Mouse (Mus musculus) C2C12 (cell line): ENCODE data around the gene Bicral. TPM values are rescaled to one million over a fixed set of nuclear protein-coding genes. Genes with fewer than 3 reads are reported as not detected.
A peak's percentile ranks its signal among the peaks of the same experiment; 100 is the strongest.

Experiments
- H3K27me3 ChIP-seq: one replicate; pipeline ENCODE4 v1.6.1; 2011; ENCODE audit not compliant: control insufficient read depth, insufficient read depth, insufficient read length
- H3K36me3 ChIP-seq: one replicate; pipeline ENCODE4 v1.6.1; 2011; ENCODE audit not compliant: control insufficient read depth, insufficient read depth
- H3K4me3 ChIP-seq: one replicate; pipeline ENCODE4 v1.5.1; 2011; ENCODE audit warnings: mild to moderate bottlenecking, control low read depth; ENCODE audit not compliant: poor library complexity, insufficient read depth, severe bottlenecking
- H3K79me2 ChIP-seq: one replicate; pipeline ENCODE4 v1.6.1; 2011; ENCODE audit not compliant: control insufficient read depth, insufficient read depth
- H3K79me3 ChIP-seq: one replicate; pipeline ENCODE4 v1.6.1; 2011; ENCODE audit warnings: low read depth, control low read depth
- H3ac ChIP-seq: one replicate; pipeline ENCODE3; 2011; ENCODE audit warnings: low read depth; ENCODE audit not compliant: control insufficient read depth, insufficient read length
- CEBPB ChIP-seq: IDR thresholded peaks from one replicate; pipeline ENCODE4 v1.6.1; 2011; ENCODE audit warnings: low read depth, mild to moderate bottlenecking, control low read depth, moderate library complexity
- CTCF ChIP-seq: IDR thresholded peaks from one replicate; pipeline ENCODE4 v1.5.1; 2011; ENCODE audit not compliant: control insufficient read depth, insufficient read depth, insufficient read length
- FOSL1 ChIP-seq: IDR thresholded peaks from one replicate; pipeline ENCODE4 v1.8.0; 2011; ENCODE audit warnings: mild to moderate bottlenecking, low read length; ENCODE audit not compliant: poor library complexity, insufficient read depth, severe bottlenecking
- MAX ChIP-seq: IDR thresholded peaks from one replicate; pipeline ENCODE4 v1.6.1; 2011; ENCODE audit warnings: mild to moderate bottlenecking, control low read depth
- MYOD1 ChIP-seq: IDR thresholded peaks from one replicate; pipeline ENCODE4 v1.6.1; 2011; ENCODE audit warnings: low read depth; ENCODE audit not compliant: control insufficient read depth, insufficient read length
- MYOG ChIP-seq: IDR thresholded peaks from one replicate; pipeline ENCODE4 v1.6.1; 2011; ENCODE audit not compliant: control insufficient read depth, insufficient read length; ENCODE audit errors: extremely low read depth
- USF1 ChIP-seq: IDR thresholded peaks from one replicate; pipeline ENCODE4 v1.6.1; 2011; ENCODE audit warnings: low read depth, mild to moderate bottlenecking, control low read depth, moderate library complexity
- polyA plus RNA-seq: library from polyadenylated mRNA; unstranded; fragments of >200 nt; fragmentation: generic; extraction: Trizol; gene quantifications from one replicate; pipeline ENCODE4 v1.2.1, GENCODE M21; 2012; ENCODE audit warnings: missing spikeins

Gene Bicral
- polyA plus RNA-seq, 1 experiment, result 3.9 TPM

DNA sequence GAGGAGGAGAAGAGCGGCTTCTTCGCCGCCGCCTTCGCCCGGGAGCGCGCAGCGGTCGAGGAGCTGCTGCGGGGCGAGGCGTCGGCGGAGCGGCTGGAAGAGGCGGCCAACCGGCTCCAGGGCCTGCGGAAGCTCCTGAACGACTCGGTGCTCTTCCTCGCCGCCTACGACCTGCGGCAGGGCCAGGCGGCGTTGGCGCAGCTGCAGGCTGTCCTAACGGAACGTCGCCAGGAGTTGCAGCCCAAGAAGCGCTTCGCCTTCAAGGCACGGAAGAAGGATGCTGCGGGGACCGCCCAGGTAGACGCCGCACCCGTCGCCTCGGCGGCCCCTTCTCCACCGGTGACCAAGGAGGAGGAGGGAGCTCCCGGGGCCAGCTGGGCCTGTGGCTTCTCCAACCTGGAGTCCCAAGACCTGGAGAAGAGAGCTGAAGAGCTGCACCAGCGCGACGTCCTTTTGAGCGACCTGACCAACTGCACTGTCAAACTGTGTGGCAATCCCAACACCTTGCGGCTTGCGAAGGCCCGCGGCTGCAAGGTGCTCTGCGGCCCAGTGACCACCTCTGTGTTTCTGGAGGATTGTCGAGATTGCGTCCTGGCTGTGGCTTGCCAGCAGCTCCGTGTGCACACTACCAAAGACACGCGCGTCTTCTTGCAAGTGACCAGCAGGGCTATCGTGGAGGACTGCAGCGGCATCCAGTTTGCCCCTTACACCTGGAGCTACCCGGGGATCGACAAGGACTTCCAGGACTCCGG, 32.7 kb upstream of the Bicral start:
- Histone ChIP-seq H3K79me2 (peaks cover 33% of the 10 kb centered on the region), H3K4me3 (peak overlapping the region; percentile 82), H3ac (peak overlapping the region; percentile 79), H3K79me3 (peaks cover 24% of the 10 kb centered on the region), H3K27me3 (no peaks in the 10 kb centered on the region), H3K36me3 (peaks cover 4% of the 10 kb centered on the region)
- TF ChIP-seq CEBPB, result no peak
- TF ChIP-seq MYOD1, result no peak
- no peak for TF ChIP-seq USF1
- no peak for TF ChIP-seq MAX
- no peak for TF ChIP-seq MYOG
- TF ChIP-seq FOSL1, result no peak
- no peak for TF ChIP-seq CTCF

DNA sequence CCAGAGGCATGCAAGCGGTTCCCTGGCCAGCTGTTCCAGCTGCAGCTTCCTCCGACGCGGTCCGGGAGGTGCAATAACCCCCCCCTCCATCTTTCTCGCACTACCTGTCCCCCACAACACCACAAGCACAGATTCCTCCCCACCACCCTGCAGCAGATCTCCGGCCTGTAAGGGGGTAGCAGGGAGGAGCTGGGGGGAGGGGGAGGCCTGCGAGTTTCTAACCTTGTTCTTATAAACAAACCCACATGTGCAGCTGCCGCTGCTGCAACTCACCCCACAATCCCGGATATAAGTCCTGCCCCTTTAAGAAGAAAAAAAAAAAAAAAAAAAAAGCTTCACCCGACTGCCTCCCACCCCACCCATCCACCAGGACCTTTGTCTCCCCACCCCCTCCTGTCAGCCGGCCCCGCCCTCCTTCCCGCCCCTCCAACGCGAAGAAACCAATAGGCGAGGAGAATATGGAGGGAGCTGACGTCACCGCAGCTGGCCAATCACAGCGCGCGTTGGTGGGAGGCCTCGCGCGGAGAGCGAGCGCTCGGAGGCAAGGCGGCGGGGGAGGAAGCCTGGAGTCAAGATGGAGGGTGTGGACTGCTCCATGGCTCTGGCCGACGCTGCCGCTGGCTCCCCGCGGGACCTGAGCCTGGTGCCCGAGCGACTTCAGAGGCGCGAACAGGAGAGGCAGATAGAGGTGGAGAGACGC, 32.0 kb upstream of the Bicral start, which contains the start of gene Tbcc:
Gene Tbcc, plus strand, starts transcription at position 569 of the 700 bp plus-strand sequence.
- TF ChIP-seq MYOG, result no peak
- peak; percentile 52 for TF ChIP-seq MAX
- Histone ChIP-seq H3K79me3 (peaks cover 24% of the 10 kb centered on the region), H3ac (peak within 1 kb of the TSS; percentile 86), H3K36me3 (peaks cover 4% of the 10 kb centered on the region), H3K27me3 (no peaks in the 10 kb centered on the region), H3K4me3 (peak within 1 kb of the TSS; percentile 82), H3K79me2 (peaks cover 33% of the 10 kb centered on the region)

DNA sequence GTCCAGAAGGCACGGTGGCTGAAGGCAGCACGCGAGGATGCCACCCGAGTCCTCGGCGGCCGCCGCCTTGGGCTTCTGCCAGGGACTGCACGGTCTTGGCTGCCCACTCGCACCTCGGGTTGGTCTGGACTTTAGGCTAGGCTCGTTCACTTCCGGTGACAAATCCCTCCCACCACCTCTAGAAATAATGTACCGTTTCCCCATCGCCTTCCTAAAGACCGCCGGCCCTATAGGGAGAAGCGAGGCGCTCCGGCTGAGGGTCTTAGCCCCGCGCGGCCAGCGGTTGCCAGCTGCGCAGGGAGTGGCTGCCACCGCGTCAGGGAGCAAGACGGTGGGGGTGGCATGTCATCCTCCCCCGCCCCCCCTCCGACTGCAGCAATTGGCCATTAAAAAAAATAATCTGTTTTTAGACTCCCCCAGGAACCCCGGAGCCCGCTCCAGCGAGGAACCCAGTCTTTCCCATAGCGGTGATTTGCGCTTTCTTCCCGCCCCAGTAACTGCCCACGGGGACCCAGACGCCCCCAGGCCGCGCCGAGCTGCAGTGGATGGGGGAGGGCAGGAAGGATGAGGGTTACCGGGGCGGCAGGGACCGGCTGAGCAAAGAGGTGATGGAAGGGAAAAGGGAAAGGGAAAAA, 31.3 kb upstream of the Bicral start:
- Histone ChIP-seq H3K79me2 (peaks cover 33% of the 10 kb centered on the region), H3ac (peak overlapping the region; percentile 86), H3K79me3 (peaks cover 24% of the 10 kb centered on the region), H3K4me3 (peak overlapping the region; percentile 68), H3K36me3 (peaks cover 4% of the 10 kb centered on the region), H3K27me3 (no peaks in the 10 kb centered on the region)
- no peak for TF ChIP-seq MAX
- no peak for TF ChIP-seq MYOG
- TF ChIP-seq FOSL1, result no peak
- TF ChIP-seq CTCF, result no peak
- TF ChIP-seq USF1, result no peak
- no peak for TF ChIP-seq CEBPB
- TF ChIP-seq MYOD1, result no peak

DNA sequence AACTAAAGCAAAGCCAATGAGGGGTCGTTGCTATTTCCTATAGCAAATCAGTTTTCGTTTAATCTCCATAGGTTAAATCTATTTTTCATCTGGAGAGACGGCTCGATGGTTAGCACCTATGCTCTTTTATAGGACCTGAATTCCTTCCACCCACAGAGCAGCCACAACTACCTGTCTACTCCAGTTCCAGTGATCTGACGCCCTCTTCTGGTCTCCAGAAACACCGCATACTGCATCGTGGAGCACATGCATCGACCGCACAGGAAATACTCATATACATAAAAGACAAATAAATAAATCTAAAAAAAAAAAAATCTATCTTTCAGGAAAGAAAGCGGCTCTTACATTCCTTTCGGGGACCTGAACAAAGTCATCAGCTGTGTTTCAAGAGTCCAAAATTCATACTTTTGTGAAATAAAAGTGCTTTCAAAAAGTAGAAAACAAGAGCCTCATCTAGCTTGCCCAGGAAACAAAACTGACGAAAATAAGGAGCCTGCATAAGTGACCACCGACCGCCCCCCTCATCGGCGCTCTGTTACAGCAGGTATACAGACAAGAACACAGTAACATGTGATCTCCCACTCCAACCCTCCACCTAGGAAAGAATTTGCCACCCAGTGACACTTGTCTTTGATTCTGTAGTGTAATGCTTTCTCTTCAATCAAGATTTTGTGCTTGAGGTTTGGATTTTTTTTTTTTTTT, 30.4 kb upstream of the Bicral start:
- peaks cover 24% of the 10 kb centered on the region for H3K79me3 ChIP-seq
- H3K79me2 ChIP-seq, result peaks cover 32% of the 10 kb centered on the region
- H3K36me3 ChIP-seq, result peaks cover 4% of the 10 kb centered on the region
- H3K4me3 ChIP-seq, result peak overlapping the region; percentile 68
- H3K27me3 ChIP-seq, result no peaks in the 10 kb centered on the region
- TF ChIP-seq MAX, result peak; percentile 63
- no peak for TF ChIP-seq CEBPB
- TF ChIP-seq FOSL1, result no peak
- peak; percentile 59 for TF ChIP-seq CTCF
- H3ac ChIP-seq, result no peak overlapping the region

DNA sequence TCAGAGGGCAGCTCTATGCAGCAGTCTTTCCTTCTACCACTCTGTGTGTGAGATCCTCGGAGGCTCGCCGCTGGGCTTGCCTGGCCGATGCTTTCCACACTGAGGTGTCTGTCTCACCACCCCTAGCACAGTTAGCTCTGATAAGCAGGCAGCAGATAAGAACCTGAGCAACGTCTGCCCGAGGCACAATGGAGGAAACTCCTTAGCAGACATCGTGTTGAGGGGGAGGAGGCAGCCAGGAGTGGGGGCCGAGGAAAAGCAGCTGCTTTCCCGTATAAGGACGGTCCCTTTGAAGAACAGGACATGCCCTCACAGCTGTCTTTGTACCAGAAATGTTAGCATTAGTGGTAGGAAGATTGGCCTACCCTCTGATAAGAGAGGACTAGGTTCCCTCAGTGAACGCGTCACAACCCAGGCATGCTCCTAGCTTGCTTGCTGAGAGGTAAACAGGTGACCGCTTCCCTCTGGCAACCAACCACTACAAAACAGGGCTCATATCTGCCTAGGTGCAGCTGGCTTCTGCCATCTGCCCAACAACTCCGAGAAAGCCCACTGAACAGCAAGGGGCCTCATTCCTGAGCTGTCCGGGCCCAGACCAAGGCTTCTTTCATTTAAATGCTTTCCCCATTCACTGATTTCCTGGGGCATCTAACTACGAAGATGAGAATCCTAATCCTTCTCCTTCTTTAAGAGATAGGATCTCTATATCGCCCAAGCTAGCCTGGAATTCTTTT, 27.8 kb upstream of the Bicral start:
- H3K79me3 ChIP-seq, result peaks cover 3% of the 10 kb centered on the region
- peaks cover 6% of the 10 kb centered on the region for H3K79me2 ChIP-seq
- peak; percentile 11 for TF ChIP-seq MYOD1
- no peak for TF ChIP-seq CTCF
- no peak overlapping the region for H3K4me3 ChIP-seq
- H3K36me3 ChIP-seq, result no peaks in the 10 kb centered on the region
- H3ac ChIP-seq, result no peak overlapping the region
- no peaks in the 10 kb centered on the region for H3K27me3 ChIP-seq
